Mouse (Mus musculus) R1 (cell line): ENCODE data around the gene Irx1.
A peak's percentile ranks its signal among the peaks of the same experiment; 100 is the strongest.

Experiments used
- DNase-seq: peaks from one replicate; pipeline ENCODE4 v3.0.0-alpha.2; 2018; ENCODE audit warnings: low read depth, low spot score

Gene Irx1

GRCm38 (mm10) chr13:71963356-71964351 is at the start of gene Irx1:
Gene Irx1, minus strand, starts transcription at chr13:71963723.
- DNase-seq = peak; percentile 57

GRCm38 (mm10) chr13:71979932-71980655 is 16.6 kb upstream of the Irx1 start:
- DNase-seq = no peak

- no peak for DNase-seq
Observed at GRCm38 (mm10) chr13:71975753-71976152, 12.2 kb upstream of the Irx1 start.

DNA sequence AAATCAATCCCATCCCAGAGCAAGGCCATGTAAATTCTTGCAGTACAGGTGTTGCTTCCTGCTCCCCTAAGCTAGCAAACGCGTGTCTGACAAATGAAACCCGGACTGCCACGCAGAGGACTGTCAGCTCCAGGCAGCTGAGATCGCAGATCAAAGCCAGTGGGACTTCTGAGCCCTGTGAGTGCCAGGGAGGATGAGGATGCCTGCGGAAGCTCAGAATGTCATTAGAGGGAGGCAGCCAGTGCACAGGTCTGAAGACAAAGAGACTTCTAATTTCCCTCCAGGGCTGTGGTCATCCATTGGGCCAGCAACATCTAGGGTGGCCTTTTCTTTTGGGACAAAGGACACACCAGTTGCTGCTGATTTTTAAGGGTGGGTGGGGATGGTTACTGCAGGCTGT is 4.8 kb upstream of the Irx1 start:
- no peak for DNase-seq

GRCm38 (mm10) chr13:71967341-71968250 is 4.1 kb upstream of the Irx1 start:
- DNase-seq = peak; percentile 25

DNA sequence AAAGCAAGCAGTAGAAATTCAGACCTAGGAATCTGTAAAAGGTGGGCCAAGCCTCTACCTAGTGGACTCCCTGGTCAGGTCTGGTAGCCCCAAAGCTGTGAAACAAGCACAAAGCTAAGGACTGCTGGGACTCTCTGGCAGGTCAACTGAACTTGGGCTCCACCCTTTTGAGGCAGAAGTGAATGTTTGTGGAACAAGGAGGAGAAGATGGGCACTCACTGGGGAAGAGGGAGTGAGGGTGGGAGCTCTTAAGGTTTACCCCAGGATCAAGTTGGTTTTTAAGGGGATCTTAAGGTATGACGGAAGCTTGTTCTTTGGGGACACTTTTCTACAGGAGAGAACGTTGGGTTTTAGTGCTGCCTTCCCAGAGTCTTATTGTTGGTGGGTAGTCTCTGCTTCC is 3.1 kb upstream of the Irx1 start:
- DNase-seq = no peak

GRCm38 (mm10) chr13:71964366-71964765 is 843 bp upstream of the Irx1 start:
- DNase-seq = peak; percentile 27

GRCm38 (mm10) chr13:71962661-71963355 is 715 bp downstream of the Irx1 start:
- DNase-seq = peak; percentile 37

DNA sequence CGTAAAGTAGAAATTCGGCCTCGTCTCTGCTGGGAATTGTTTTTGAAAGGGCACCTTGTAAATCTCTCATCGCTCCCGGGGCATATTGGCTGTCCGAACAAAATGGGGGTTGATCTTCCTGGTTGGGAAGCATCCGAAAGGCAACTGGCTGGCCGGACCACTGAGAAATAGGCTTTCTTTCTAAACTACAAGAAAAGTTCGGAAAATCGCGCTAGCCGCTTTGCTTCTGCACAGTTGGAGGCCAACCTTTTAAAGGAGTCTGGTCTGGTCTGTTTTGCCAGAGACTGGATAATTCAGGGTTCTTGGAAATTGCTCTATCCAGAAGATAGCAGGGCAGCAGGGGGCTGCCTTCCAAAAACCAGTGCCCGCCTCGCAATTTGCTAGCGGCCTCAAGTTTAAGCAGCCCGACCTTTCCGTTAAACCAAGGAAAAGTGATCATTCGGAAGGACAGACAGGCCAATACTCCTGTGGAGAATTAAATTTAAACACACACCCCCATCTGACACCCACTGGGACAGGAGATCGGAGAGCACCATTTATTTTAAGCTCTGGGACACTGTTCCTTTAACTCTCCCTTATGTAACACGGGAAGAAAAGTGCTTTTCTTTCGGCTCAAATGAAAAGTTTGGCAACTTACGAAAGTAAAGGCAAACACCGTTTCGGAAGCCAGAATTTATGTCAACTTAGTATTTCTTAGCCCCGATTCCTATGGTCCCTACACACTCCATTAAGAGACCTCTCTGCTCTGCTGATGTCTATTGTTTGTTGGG is 1.4 kb downstream of the Irx1 start:
- peak; percentile 17 for DNase-seq

DNA sequence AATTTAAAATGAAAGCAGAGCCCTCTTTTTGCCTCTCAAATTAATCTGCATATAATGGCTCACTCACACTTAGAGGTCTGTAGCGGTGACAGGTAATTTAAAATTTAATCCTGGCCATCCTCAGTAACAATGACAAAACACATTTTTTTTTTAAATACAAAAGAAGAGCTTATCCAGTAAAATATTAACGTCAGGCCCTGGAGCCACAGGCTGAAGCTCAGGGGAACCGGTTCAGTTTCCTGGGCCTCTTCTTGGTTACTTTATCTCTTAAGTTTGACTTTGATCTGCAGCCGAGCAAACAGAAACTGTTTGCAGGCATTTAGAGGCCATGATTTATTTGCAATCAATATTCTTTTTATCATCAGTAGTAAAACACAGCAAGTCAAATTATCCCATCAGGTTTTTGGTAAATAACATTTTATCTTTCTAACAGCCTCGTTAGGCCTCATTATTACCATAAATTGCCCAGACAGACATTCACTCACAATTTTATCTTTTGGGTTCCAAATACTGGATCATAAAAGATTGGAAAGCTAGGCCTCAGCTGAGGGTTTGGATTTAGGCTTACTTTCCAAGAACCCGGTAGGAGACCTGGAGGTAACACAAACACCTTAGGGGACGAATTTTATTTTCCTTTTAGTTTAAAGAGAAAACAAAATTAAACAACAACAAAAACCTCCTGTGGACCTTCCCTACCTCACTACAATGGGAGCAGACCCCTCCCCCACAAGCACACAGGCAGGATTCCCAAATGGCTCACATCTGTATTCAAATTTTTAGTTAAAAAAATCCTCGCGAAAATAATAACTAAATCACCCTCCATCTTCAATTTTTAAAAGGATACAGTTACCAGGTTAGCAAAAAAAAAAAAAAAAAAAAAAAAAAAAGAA is 2.4 kb downstream of the Irx1 start:
- no peak for DNase-seq

GRCm38 (mm10) chr13:71960277-71960672 is 3.2 kb downstream of the Irx1 start:
- no peak for DNase-seq

DNA sequence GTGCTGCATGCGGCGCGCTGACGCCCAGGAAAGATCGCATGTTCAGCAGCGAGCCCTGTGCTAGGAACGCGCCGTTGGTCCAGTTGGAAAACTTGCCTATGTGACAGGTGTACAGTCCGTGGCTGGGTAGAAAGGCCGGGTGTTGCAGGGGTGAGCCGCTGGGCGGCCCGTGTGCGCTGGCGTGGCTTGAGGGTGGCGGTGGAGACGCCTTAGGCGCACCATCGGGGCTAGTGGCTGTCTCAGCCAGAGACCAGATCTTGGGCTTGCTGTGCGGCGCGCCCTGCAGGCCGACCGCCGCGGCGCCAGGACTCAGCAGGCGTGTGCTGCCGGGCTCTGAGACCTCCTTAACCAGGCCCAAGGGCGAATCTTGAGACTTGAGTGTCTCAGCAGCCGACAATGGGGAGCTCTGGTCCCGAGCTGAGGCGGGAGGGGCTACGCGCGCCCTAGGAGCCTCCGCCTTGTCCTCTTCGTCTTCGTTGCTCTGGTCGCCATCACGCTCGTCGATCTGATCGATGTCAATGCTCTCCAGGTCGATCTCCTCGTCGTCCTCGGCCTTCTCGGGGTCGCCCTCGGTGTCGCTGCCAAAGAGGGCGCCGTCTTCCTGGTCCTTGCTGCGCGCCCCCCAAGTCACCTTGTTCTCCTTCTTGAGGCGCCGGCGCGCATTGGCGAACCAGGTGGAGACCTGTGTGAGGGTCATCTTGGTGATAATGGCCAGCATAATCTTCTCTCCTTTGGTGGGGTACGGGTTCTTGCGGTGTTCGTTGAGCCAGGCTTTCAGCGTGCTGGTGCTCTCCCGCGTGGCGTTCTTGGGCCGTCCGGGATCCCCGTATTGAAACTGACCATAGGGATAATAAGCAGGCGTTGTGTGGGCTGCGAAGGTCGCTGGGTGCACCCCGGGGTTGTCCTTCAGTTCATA is 3.9 kb downstream of the Irx1 start:
- DNase-seq = peak; percentile 69

- peak; percentile 30 for DNase-seq
Observed at GRCm38 (mm10) chr13:71958651-71959050, 4.9 kb downstream of the Irx1 start.

GRCm38 (mm10) chr13:71957811-71958351 is 5.6 kb downstream of the Irx1 start:
- no peak for DNase-seq

DNA sequence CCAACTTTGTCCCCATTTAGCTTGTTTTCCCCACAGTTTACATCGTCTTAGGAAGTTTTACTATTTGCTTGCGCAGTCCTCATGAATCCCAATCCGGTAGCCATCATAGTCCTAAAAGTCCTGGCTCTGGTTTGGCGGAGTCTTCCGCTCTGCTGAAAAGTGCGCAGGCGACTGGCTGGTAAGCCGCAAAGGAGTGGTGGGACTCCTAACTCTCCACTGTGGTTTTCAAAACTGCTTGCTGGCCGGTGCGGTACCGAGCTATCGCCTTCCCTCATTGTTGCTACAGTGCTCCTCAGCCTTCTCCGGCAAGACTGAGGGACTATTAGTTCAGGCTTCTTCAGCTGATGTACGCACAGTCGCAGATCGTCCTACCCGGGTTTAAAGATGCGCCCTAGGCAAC is 6.4 kb downstream of the Irx1 start:
- DNase-seq = peak; percentile 20

DNA sequence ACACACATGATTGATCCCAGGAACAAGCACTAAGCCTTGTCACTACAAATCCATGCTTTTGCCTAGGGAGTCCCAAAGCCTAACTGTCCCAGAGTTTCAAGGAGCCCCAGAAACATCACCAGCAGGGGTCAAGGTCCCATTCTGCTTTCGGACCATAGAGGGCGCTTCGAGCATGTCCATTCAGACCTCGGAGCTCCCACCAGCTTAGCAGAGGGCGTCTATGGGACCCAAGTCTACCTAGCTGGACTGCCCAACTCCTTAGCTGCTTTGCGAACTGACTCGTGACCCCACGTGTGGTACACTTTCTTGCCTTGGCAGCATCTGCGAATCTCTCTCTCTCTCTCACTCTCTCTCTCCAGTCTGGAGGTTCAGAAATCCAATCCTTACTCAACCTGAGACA is 7.0 kb downstream of the Irx1 start:
- peak; percentile 64 for DNase-seq

- no peak for DNase-seq
Observed at GRCm38 (mm10) chr13:71951966-71952365, 11.6 kb downstream of the Irx1 start.

DNA sequence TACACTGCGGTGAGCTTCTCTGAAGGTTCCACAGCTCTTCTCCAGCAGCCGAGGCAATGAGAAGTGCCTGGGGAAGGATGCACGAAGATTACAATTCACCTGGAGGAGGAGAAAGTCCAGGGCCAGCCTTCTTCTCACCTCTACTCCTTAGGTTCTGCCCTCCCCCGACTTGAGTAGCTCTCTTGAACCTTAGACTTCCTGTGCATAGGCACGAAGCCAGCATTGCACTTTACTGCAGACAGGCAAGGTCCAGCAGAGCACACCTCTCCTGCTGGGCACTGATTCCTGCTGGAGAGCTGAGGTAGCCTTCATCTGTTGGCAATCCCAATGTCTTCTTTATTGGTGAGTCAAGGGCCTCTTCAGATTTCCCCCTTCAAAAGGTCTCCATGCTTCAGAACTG is 13.7 kb downstream of the Irx1 start:
- DNase-seq = no peak
